Mouse (Mus musculus) hindbrain, postnatal 0 days (tissue): ENCODE measurements around the gene Dazap1. TPM values are rescaled to one million over a fixed set of nuclear protein-coding genes. Genes with fewer than 3 reads are reported as not detected.
A peak's percentile ranks its signal among the peaks of the same experiment; 100 is the strongest.

Experiments
- ATAC-seq: fragments of 200-750 bp; cut with Nextera tagmentation; 2 replicates; pipeline ENCODE4 v1.8.0; 2017; ENCODE audit warnings: mild to moderate bottlenecking, moderate TSS enrichment, moderate library complexity
- DNase-seq: peaks from one replicate; pipeline ENCODE4 v3.0.0-alpha.2; 2015; ENCODE audit warnings: low spot score
- H3K27ac ChIP-seq: fragments of 300-500 bp; sonication (generic); 2 replicates; pipeline ENCODE4 v1.5.1; 2014; ENCODE audit warnings: mild to moderate bottlenecking
- H3K27me3 ChIP-seq: fragments of 300-500 bp; sonication (generic); 2 replicates; pipeline ENCODE4 v1.6.1; 2014; ENCODE audit warnings: low read length, mixed read lengths; ENCODE audit not compliant: insufficient read depth
- H3K36me3 ChIP-seq: fragments of 300-500 bp; sonication (generic); 2 replicates; pipeline ENCODE4 v1.6.1; 2014; ENCODE audit warnings: low read length, mixed read lengths; ENCODE audit not compliant: insufficient read depth
- H3K4me1 ChIP-seq: fragments of 300-500 bp; sonication (generic); 2 replicates; pipeline ENCODE4 v1.6.1; 2014; ENCODE audit warnings: antibody characterized with exemption, low read length, mixed read lengths; ENCODE audit not compliant: insufficient read depth
- H3K4me2 ChIP-seq: fragments of 300-500 bp; sonication (generic); 2 replicates; pipeline ENCODE4 v1.6.1; 2014; ENCODE audit warnings: low read depth, mild to moderate bottlenecking, low read length, moderate library complexity, mixed read lengths
- H3K4me3 ChIP-seq: fragments of 300-500 bp; sonication (generic); 2 replicates; pipeline ENCODE4 v1.5.1; 2014; ENCODE audit warnings: low read length
- H3K9ac ChIP-seq: fragments of 300-500 bp; sonication (generic); replicated peaks from 2 replicates; pipeline ENCODE4 v1.6.1; 2014; ENCODE audit warnings: mild to moderate bottlenecking, low read length, moderate library complexity, mixed read lengths
- H3K9me3 ChIP-seq: fragments of 300-500 bp; sonication (generic); 2 replicates; pipeline ENCODE4 v1.6.1; 2016; ENCODE audit warnings: low read length, mixed read lengths
- CTCF ChIP-seq: IDR thresholded peaks from 2 replicates; pipeline ENCODE4 v1.5.1; 2016; ENCODE audit warnings: antibody characterized with exemption, control low read depth, low read depth
- WGBS: fragments of 180-500 bp; shearing (Covaris S2); extraction: QIAGEN DNeasy Blood & Tissue Kit; methylation state at CpG from one replicate; pipeline ENCODE4 v1.1.7; 2014; 5-methylcytosine and 5-hydroxymethylcytosine counted together
- polyA plus RNA-seq: library from polyadenylated mRNA; unstranded; fragments of >200 nt; fragmentation: Nextera tagmentation; extraction: Ambion mirVana; gene quantifications from 2 replicates; pipeline ENCODE4 v1.2.1, GENCODE M21; 2015
- total RNA-seq: library from RNA; depleted of rRNA; stranded (reverse); fragments of >200 nt; gene quantifications from 2 replicates; pipeline ENCODE4 v1.2.3, GENCODE M21; 2014

Gene Dazap1
- total and polyA plus RNA-seq, 2 experiments from 2014 or later: 38.5 to 79.1 TPM

DNA sequence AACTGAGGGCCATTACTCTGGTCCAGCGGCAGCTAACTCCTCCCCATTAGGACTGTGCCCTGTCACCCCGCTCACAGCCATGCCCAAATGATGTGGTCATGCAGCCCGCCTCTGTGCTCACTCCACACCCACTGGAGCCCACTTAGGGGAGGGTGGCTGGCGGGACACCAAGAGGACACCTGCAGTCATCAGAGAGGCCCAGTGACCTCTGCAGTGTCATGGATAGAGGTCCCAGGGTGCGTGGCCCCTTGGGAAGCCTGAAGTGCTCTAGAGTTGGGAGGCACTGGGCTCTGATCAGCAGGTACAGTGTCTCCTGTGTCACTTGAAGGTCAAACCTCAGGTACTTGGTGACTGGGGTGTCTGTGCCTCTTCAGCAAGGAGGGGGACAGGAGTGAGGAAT lies 35.5 kb downstream of the Dazap1 start:
- DNase-seq (no peak), ATAC-seq (no peak)
- peak overlapping the region; percentile 48; the same call in 1 of the 2 replicates for H3K4me3 ChIP-seq
- WGBS: 71% methylated on average over 5 of the region's 5 CpGs
- H3K9me3 ChIP-seq: no peaks in the 10 kb centered on the region
- H3K4me1 ChIP-seq: peaks cover 38% of the 10 kb centered on the region
- no peak for TF ChIP-seq CTCF
- no peaks in the 10 kb centered on the region for H3K27me3 ChIP-seq
- peaks cover 10% of the 10 kb centered on the region; the same call in 1 of the 2 replicates for H3K36me3 ChIP-seq
- H3K4me2 ChIP-seq: peak overlapping the region; percentile 79
- peak overlapping the region; percentile 64 for H3K9ac ChIP-seq
- H3K27ac ChIP-seq: peak overlapping the region; percentile 99

DNA sequence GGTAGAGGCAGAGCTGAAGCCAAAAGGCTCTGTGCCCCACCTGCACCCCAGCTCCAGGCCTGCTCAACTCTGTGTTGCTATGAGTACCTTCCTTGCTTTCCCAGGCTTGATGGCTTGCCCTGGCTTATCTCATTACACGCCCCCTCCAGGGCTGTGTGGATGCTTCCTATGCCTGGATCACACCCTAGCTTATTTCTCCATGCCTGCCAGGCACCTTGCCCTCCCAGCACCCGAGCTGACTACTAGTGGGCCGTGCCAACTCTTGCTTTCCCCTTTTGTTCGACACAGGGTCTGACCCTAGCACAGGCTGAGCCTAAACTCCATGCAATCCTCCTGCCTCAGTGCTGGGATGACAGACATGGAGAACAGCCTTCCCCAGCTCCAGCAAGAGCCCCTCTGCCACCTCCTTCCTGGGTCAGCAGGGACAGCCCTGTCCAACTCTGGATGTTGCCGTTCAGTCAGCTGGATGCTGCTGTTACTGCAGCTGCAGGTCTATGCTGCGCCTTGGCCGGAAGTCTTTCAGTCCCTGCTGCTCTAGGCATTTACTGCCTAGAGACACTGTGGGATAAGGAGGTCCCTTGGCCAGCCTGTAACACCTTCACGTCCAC lies 36.3 kb downstream of the Dazap1 start:
- Histone ChIP-seq H3K4me3 (no peak overlapping the region), H3K36me3 (peaks cover 10% of the 10 kb centered on the region; the same call in 1 of the 2 replicates), H3K9ac (peak overlapping the region; percentile 64; the same call in 1 of the 2 replicates), H3K4me2 (peak overlapping the region; percentile 79; the same call in 1 of the 2 replicates), H3K4me1 (peaks cover 46% of the 10 kb centered on the region), H3K9me3 (no peaks in the 10 kb centered on the region), H3K27ac (peak overlapping the region; percentile 99), H3K27me3 (no peaks in the 10 kb centered on the region)
- DNase-seq (no peak), ATAC-seq (no peak)
- TF ChIP-seq CTCF: no peak
- 46% methylated on average over 8 of the region's 8 CpGs for WGBS

- H3K27ac ChIP-seq: peak overlapping the region; percentile 99
- peak overlapping the region; percentile 74 for H3K4me2 ChIP-seq
- 2% methylated on average over 24 of the region's 26 CpGs for WGBS
- DNase-seq: peak; percentile 97
- peaks cover 46% of the 10 kb centered on the region for H3K4me1 ChIP-seq
- peak; percentile 80 for ATAC-seq
- H3K4me3 ChIP-seq: peak overlapping the region; percentile 58
- TF ChIP-seq CTCF: peak; percentile 56; the same call in 1 of the 2 replicates
- no peaks in the 10 kb centered on the region for H3K9me3 ChIP-seq
- peak overlapping the region; percentile 90 for H3K9ac ChIP-seq
- H3K36me3 ChIP-seq: peaks cover 10% of the 10 kb centered on the region; the same call in 1 of the 2 replicates
- no peaks in the 10 kb centered on the region for H3K27me3 ChIP-seq
Observed at GRCm38 (mm10) chr10:80298571-80299281, 37.4 kb downstream of the Dazap1 start.

DNA sequence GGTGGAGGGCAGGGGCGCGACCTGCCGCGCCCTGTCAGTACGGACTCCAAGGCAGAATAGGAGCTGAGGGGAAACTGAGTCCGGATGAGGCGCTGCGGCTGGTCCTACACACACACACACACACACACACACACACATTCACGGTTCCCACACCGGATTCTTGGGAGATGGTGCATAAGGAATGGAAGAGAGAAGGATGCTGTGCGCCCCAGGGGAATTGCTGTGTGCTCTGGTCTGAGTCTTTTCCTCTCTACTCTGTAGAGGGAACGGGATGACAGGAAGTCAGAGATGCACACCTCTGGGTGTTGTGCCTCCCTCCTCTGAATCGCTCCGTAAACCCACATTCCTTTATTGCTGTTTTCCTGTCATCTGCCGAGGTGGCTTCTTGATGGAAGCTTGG lies 38.0 kb downstream of the Dazap1 start:
- H3K4me1 ChIP-seq: peaks cover 46% of the 10 kb centered on the region
- peak overlapping the region; percentile 99 for H3K27ac ChIP-seq
- DNase-seq (peak; percentile 80), ATAC-seq (0 out of 2 replicates have a peak, but pooled peaks have one; percentile 0)
- peaks cover 4% of the 10 kb centered on the region; the same call in 1 of the 2 replicates for H3K36me3 ChIP-seq
- no peaks in the 10 kb centered on the region for H3K9me3 ChIP-seq
- H3K27me3 ChIP-seq: no peaks in the 10 kb centered on the region
- WGBS: 5% methylated on average over 15 of the region's 15 CpGs
- TF ChIP-seq CTCF: no peak
- H3K4me2 ChIP-seq: peak overlapping the region; percentile 74
- peak overlapping the region; percentile 58 for H3K4me3 ChIP-seq
- H3K9ac ChIP-seq: peak overlapping the region; percentile 90

DNA sequence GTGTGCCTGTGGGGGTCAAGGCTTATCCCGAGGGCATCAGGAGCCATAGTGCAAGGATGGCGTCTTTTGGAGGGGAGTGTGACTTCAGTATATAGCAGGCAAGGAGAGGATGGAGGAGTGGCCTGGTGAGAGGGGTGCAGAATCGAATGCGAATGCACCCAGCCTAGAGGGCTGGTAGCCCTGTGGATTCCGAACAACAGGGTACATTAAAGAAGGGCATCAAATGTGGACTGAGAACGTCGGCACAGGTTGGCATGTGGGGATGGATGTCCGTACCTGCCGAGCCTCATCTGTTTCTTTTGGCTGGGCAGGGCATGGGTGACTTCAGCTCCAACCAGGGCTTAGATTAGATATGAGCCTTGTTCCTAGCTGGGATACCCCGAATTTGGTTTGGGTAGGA lies 38.5 kb downstream of the Dazap1 start:
- ATAC-seq (no peak), DNase-seq (peak; percentile 31)
- Histone ChIP-seq H3K36me3 (peaks cover 4% of the 10 kb centered on the region; the same call in 1 of the 2 replicates), H3K4me3 (peak overlapping the region; percentile 58), H3K27ac (peak overlapping the region; percentile 99), H3K9me3 (no peaks in the 10 kb centered on the region), H3K27me3 (no peaks in the 10 kb centered on the region), H3K9ac (peak overlapping the region; percentile 90), H3K4me1 (peaks cover 46% of the 10 kb centered on the region), H3K4me2 (peak overlapping the region; percentile 74)
- TF ChIP-seq CTCF: no peak
- 38% methylated on average over 10 of the region's 10 CpGs for WGBS

DNA sequence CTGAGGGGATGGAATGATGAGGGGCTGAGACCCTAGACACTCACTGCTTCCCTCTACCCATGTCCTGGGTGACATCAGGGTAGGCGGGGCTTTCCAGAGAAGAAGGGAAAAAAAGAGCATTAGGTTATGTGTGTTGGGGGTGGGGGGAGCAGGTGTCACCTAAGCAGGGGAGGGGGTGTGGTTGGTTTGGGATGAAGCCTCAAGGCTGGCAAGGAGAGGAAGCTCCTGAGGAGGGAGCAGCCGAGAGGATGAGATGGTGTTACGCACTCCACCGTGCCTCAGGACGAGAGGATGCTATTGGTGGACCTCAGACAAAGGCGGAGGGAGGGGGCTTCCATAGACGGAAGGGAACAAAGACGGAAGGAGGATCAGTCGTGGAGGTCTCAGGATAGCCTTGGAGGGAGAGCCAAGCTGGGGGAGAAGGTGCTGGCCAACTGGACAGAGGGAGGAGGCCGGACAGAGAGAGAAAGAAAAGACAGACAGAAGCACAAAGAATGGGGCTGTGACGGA lies 39.4 kb downstream of the Dazap1 start:
- H3K9me3 ChIP-seq: no peaks in the 10 kb centered on the region
- H3K27ac ChIP-seq: peak overlapping the region; percentile 99
- 7% methylated on average over 11 of the region's 11 CpGs for WGBS
- DNase-seq (peak; percentile 92), ATAC-seq (peak; percentile 77)
- peak overlapping the region; percentile 74 for H3K4me2 ChIP-seq
- no peaks in the 10 kb centered on the region for H3K27me3 ChIP-seq
- H3K4me3 ChIP-seq: peak overlapping the region; percentile 58
- TF ChIP-seq CTCF: no peak; the same call in 1 of the 2 replicates
- H3K4me1 ChIP-seq: peaks cover 42% of the 10 kb centered on the region
- peak overlapping the region; percentile 90 for H3K9ac ChIP-seq
- peaks cover 13% of the 10 kb centered on the region for H3K36me3 ChIP-seq
